Mouse (Mus musculus) urinary bladder, postnatal 25 days (tissue): ENCODE results near the gene Prss12.

Experiments used
- DNase-seq: peaks from one replicate; pipeline ENCODE4 v3.0.0; 2022; ENCODE audit warnings: low spot score

Gene Prss12

DNA sequence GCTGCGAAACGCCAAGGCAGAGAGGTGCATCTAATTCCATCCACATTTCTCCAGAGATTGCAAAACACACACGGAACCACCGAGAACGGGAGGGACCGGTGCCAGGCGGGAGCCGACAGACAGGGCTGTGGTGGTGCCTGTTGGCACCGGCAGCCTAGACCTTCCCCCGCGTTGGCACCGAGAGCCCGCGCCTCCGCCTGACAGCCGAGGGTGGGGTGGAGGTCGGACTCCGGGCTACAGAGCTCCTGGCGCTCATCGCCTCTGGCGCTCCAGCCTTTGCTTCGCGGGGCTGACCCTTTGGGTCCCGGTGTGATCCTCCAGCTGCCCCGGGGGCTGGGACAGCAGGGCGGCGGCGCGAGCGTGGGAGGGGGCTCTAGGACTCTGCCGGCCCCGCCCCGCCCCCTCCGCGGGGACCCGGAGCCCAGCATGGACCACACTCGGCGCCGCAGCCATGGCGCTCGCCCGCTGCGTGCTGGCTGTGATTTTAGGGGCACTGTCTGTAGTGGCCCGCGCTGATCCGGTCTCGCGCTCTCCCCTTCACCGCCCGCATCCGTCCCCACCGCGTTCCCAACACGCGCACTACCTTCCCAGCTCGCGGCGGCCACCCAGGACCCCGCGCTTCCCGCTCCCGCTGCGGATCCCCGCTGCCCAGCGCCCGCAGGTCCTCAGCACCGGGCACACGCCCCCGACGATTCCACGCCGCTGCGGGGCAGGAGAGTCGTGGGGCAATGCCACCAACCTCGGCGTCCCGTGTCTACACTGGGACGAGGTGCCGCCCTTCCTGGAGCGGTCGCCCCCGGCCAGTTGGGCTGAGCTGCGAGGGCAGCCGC is at the start of gene Prss12:
Gene Prss12 (plus strand): TSS at position 206 of the 830 bp plus-strand sequence.
- DNase-seq, result peak; percentile 29

DNA sequence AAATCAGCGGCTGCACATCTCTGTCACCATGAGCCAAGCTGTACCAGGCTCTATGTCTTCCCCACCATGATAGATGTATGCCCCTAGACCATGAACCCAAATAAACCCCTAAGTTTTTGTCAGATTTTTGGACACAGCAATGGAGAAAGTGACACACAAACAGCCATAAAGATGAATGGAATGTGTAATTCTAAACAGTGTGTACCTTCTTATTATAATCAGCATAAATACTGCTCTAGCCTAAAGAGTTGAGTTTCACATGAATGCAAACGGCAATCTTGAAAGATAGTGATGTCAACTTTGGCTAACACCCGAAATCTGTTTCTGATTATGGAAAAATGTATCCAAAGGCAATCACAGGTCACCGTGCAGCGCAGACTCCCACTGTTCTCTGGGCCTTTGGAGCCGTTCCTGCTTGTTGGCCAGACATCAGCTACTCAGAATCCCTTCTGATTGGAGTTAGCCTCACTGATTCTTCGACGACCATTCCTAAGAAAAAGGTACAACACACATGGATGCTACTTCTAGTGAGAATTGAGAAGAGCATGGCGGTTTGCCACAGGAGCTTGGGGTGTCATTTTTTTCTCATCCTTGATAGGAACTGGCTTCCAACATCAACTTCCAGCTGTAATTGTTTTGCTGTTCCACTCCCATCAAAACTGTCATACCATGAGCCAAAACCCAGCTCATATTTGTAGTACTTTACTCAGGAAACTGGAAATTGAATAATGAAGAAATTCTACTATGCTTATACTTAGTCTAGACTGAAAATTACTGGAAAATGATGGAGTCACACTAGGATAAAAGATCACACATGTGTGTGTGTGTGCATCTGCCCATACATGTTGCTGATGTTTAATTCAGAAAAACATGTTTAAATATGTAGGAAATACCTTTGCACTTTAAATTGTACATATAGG is 48.9 kb upstream of the Prss12 start:
- no peak for DNase-seq

DNA sequence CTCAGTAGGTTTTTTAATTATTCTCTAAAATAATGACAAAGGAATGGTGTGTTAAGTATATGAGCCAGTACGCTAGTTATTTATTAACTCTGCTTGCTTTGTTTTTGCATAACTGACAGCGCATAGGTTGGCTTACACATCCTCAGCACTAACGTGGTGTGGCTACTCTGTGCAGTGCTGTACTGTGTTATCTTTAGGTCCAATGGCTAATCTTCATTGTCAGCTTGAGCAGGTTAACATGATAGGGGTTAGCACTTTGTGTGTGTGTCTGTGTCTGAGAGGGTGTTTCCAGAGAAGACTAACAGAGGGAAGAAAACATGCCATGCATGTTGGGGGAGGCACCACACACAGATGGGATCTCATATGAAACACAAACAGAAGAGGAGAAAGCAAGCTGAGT is 41.8 kb upstream of the Prss12 start:
- DNase-seq, result no peak

DNA sequence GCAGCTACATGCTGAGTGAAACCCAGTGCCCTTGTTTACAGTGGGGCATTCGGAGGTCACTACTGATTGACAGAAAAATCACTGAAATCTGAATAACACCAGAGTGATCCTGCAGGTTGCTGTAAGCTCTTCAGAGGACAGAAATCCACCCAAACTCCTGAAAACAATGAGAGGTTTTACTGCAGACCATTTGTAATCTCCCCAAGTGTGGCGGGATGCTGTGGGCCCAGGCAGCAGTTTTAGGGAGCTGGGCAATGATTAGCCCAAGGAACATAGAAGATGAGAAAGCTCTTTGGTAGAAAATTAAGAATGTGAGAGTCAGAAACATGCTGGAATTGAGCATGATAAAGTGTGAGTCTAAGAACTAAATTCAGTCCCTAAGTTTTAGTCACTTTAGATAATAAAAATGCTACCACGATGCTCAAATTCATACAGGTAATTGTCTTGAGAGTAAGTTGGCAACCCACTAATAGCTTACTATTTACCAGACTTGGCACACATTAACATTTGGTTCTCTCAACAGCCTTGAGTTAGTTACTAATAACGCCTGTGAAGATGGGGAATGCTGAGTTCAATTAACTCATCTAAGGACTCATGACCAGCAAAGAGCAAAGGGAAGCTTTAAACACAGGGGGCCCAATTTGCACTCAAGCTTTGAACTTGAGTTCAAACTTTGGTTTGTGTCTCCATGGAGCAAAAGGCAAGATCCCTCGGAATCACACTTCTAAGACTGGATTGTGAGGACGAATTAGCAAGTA is 34.7 kb upstream of the Prss12 start:
- DNase-seq, result no peak

DNA sequence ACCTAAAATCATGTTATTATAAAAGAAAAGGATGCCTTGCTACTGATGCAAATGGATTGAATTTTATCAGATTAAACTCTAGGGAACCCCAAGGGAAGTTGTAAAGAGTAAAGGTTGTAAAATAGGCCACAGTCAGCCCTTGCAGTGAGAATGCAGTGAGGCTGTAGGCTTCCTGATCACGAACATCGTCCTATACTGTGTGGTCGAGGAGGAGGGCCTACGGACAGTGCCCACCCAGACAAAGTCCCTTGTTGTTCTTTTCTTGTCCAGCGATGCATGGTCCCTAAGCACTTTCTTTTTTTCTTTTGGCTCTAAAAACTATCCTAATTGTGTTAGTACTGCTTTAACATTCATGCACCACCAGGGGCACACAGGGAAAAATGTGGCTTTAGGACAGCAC is 33.5 kb upstream of the Prss12 start:
- DNase-seq, result no peak

DNA sequence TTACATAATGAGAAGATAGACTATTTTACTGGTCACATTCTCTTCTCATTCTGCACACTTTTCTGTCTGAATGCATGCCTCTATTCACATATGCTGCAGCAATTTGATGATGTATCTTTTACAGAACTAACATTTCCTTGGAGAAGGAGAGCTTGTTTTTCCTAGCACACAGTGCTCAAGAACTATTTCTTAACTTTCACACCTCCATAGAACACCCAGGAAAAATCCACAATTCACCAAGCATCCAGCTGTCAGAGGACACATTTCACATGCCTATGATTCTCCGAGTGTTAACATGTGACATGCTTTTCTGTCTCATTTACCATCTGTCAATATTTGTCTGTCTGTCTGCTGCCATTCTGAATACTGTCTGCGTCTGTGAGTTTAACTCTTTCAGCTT is 21.1 kb upstream of the Prss12 start:
- no peak for DNase-seq

DNA sequence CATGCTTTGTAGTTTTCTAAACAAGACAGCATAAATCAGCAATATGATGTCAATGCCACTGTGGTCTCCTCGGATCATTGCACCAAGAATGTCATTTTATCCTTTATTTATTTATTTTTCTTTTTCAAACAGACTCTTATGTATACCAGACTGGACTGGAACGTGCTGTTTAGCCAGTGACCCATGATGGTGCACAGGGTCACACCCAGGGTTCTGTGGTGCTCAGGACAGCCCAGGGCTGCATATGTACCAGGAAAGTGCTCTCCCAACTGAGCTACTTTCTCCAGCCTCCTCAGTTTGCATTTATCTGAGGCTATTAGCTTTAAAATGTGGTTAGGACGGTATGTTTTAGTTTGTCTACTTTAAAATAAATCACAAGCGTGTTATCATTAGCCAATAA is 18.7 kb upstream of the Prss12 start:
- no peak for DNase-seq

DNA sequence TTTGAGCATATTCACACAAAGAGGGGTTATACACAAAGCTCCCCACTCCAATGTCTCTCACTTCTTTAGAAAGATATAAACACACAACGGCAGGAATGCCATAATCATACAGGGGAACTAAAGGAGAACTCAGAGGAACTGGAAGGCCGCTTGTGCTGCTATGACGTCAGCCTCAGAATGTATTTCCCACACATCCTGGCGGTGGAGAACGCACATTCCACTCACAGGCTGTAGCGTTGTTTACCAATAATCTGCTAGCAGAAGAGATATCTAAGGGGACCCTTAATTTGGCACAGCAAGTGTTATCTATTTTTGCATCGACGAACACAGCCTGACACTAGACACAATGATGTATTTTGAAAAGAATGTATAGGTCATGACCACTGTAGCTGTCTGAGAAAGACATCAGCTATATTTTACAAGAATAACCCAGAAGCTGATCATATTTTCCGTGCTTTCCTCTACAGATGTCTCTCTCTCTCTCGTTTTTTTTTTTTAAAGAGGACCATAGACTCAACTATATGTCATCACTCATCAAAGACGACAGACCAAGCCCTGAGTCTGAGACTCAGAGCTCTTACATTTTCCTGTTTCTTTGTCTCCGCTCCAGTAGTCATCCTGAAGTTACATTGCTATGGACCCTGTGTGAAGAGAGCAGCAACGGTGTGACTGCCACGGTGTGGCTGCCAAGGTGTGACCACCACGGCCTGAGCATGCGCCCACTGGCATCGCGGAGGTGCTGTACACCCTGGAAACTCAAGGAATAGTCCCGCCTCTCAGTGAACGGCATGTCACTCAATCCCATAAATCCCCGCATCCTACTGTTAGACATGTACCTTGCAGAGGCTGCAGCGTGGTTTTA is 16.9 kb upstream of the Prss12 start:
- DNase-seq, result no peak

DNA sequence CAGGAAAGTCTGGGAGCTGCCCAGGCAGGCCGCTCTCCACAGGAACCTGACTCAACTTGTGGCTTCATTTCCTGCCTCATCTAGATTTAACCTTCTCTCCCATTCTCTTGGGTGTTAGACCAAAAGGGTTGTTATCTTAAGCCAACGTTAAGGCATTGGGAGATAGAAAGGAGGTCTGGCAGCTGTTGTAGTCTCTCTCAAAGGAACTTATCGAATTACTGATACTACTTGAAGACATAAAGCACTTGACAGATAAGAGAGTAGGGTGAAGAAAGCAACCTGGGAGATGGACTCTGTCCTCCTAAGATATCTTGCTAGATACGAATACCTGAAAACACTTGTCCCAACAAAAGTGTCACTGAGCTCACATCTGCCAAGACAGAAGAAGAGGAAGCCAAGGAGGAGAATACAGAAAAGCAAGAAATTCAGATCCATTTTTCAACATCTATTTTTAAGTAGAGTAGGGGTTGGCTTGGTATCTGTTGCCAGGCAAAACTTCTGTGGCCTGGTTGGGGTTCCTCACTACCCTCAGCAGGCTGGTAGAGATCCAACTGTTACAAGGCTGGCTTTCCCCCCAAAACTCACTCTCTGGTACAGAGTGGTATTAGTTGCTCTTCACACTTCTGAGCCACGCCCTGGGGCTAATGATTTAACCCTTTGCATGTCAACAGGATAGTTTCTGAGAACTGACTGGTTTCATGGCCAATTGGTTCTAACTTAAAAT is 14.6 kb upstream of the Prss12 start:
- no peak for DNase-seq

DNA sequence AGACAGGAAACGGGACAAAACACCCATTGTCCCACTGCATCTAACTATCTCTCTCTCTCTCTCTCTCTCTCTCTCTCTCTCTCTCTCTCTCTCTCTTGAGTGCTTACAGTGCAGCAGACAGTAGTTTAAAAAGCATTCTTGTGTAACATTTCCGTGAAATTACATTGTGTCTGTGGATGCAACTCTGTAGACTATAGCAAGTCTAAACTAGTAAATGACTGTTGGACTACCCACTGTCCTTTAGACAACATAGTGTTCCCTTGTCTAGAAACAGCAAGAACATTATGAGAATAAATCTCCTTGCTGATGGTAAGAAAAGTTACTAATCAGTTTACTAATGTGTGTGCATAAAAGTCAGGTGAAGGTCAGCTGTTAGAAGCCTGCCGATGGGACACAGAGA is 13.4 kb upstream of the Prss12 start:
- no peak for DNase-seq

DNA sequence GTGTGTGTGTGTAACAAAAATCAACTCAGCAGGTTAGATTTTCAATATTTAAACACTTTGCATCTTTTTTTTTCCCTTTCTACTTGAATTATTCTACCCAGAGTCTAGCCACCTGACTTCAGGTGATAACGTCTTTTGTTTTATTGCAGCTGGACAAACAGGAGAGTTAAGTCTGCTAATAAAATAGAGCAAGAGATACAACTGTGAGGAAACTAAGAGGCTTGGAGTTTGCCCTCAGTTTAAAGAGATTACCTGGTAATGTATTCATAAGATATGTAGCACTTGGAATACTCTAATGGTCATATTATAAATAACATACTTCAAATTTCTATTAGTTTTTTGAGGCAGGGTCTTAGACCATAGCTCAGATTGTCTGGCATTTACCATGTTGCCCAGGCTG is 9.1 kb upstream of the Prss12 start:
- no peak for DNase-seq

DNA sequence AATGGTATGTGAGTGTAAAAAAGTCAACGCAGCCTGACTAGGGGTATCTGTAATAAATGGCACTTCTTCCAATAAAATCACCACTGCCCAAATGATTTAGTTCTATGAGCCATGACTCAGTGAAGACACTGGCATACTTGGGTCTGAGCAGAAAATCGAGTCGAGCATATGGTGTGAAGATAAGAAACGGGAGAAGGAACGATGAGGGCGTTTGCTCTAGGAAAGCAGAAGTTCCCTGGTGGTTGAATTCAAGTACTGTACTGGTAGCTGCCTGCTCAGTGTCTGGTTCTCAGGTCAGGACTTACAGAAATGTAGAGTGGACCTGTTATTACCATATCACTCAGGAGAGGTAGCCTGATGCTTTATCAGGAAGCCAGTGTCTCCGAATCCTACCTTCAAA is 6.2 kb upstream of the Prss12 start:
- DNase-seq, result no peak

DNA sequence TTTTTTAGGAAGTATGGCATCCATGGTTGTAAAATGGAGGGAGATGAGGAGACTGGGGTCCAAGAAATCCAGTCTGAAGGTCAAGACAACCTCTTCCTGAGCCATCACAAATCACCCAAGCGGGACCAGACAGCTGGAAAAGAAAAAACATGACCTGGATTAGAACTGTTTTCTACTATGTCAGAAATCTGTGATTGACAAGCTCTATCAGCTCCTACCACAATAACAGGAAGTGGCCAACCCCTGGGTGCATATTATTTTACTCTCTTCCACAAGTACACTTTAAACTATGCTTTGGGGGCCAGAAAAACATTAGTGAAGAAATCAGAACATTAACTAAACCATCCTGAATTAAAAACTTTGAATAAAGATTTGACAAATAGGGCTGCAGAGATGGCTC is 2.2 kb upstream of the Prss12 start:
- no peak for DNase-seq

DNA sequence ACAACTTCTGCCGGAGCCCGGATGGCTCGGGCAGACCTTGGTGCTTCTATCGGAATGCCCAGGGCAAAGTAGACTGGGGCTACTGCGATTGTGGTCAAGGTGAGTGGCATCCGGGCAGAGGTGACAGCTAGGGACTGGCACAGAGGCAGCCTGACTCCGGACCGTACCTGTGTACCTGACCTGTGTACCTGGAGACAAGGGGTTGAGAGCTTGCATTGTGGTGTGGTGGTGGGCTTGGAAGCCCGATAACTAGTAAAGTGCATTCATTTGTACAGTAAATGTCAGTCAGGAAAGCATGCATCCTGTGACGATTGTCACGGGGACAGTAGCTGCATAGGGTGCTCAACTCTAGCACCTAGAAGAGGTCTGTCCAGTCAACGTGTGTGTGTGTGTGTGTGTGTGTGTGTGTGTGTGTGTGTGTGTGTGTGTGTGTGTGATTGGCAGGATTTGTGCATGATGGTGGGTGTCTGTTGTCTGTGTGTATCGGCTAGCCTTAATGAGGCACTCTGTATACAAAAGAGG is 886 bp downstream of the Prss12 start:
- DNase-seq, result no peak

DNA sequence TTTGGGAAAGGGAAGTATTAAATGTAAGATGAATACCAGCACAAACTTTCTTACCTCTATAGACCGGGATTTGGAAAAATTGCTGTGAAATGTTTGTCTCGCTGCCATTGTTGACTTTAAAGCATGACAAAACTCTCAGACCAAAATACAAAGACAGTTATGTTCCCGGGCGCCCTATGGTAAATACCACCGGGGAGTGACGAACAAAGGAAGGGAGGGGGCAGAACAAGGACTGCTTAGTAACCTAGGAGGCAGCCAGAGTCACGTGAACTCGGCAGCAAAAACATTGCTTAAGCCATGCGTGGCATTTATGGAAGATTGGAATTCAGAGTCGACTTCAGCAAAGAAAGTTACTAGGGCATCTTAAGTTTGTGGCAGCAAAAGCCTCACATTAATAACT is 1.4 kb downstream of the Prss12 start:
- no peak for DNase-seq

DNA sequence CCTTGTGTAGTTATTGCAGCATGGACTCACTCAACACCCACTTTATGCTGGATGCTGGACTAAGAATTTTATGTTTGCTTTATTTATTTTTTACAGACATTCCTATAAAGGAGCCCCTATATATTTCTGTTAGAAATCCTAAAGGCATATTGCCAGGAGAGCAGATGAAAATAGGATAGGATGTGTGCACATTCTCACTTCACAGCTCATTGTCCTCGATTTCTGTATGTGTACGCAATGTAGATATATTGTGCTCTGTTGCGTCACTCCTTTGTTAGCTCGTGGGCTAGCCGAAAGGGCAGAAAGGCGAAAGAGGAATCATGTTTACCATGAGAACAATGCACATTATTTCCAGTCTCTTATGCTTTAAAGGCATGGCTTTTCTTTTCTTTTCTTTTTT is 3.4 kb downstream of the Prss12 start:
- no peak for DNase-seq

DNA sequence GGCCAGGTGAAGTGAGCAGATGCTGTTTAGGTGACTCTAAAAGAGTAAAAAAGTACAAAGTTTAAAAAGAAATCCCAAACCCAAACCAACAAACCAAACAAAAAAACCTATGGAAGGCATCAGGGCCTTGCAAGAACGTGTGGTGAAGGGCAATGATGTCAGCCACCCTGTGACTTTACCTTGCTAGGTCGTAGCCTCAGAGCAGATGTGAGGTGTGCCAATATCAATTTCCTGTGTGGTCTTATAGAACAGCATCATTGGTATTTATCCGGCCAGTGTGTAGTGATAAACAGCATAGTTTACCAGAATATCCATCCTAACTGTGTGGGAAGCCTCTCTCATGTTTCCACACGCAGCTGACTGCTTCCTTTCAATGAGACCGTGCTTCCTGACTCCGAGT is 6.2 kb downstream of the Prss12 start:
- DNase-seq, result no peak

DNA sequence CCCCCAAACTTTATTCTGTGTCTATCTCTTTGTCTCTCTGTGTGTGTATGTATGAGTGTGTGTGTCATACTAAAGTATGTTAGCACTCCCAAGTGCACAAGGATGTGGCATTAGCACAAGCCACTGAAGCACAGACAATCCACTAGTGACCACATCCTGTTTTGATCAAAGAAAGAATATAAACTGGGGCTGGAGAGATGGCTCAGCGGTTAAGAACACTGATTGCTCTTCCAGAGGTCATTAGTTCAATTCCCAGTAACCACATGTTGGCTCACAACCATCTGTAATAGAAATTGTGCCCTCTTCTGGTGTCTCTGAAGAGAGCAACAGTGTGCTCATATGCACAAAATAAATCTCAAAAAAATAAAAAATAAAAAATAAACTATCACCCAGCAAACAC is 12.8 kb downstream of the Prss12 start:
- no peak for DNase-seq

DNA sequence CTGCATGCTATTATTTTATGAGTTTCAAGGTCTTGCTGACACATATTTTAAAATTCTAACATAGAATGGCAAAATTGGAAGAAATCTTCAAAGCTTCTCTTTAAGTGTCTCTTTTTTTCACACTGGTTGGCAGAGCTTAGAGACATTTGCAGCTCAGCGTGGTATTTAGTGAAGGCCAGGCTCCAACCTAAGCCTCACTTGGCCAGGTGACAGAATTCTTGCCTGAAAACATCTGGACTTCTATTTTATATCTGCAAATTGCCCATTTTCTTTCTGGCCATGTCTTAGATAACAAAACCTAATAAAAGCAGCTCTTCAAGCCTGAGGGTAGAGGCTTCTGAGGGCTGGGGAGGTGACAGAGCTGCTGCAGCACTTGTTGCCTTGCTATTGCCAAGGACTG is 13.7 kb downstream of the Prss12 start:
- DNase-seq, result no peak

DNA sequence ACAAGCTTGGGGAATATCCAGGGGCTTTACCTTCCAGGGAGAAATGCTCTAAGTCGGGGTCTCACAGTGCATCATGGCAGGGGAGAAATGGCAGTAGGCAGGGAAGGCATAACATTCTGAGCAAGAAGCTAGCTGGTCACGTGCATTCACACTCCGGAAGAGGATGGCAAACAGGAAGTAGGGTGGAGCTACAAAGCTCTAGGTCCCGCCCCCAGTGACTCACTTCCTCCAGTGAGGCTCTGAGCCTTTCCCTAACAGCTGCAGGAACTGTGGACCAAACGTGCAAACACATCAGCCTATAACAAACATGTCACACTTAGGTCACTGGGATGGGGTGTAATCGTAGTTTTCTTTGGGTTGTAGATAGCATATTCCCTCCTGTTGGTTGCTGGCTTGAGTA is 15.6 kb downstream of the Prss12 start:
- no peak for DNase-seq

DNA sequence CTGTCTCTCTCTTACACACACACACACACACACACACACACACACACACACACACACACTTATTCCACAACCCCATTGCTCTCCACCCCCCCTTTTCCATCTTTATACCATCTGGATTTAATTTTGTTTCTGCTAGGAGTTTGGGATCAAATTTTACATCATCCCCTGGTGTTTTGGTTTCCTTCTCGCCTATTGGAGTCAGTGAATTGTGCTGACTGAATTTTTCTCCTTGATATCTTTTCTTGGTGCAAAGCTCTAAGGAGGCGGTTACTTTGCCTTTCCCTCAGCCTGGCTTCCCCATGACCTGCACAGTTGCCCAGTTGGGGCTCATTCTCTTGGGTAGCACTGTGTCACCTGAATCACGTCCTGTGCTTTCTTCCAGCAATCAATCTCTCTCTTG is 30.1 kb downstream of the Prss12 start:
- DNase-seq, result no peak
